Mouse (Mus musculus): ENCODE measurements around the gene Fam3b.

DNA sequence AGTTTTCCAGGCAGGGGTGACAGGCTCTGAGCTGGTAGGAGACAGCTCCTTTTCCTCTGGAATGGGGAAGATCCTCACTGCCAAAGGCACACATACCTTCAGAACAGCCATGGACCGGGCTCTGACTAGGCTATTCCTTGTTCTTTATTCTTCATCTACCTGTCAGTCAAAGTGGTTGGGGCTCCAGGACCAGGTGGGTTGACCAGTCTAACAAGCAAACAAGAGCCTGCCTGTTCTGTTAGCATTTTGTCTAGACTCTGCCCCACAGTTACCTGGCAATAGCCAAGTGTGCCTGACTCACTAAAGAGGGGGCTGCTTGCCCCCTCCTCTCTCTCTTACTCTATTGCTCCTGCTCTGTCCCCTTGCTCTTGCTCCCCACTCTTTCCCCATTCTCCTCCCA is 22.2 kb downstream of the Fam3b start:
- no peak for TF ChIP-seq POLR2A (IDR thresholded peaks at IDR 0.05; ENCODE audit: low read depth, low read length)
- no peak for TF ChIP-seq CTCF (IDR thresholded peaks at IDR 0.05; ENCODE audit: extremely low read depth, insufficient read length, insufficient replicate concordance, low read depth, low read length)
